Mouse (Mus musculus): Measurements from ENCODE around the gene Zfp444.

- TF ChIP-seq CTCF (IDR thresholded peaks at IDR 0.05; ENCODE audit: borderline replicate concordance, extremely low read depth, insufficient read depth, insufficient read length): no peak
- TF ChIP-seq POLR2A (IDR thresholded peaks at IDR 0.05; ENCODE audit: borderline replicate concordance, extremely low read depth, insufficient read depth, insufficient read length, poor library complexity, severe bottlenecking): no peak
Observed at GRCm38 (mm10) chr7:6186176-6186575, 14.2 kb downstream of the Zfp444 start.
